Mouse (Mus musculus): ENCODE data around the gene Gm6034. TPM values are rescaled to one million over a fixed set of nuclear protein-coding genes. Genes with fewer than 3 reads are reported as not detected.
A peak's percentile ranks its signal among the peaks of the same experiment; 100 is the strongest.
"Not testable (repeated sequence)": the region's sequence is repeated elsewhere in the genome, so short reads cannot be mapped to it uniquely, and the experiment has no call there.

Gm6034 gene
- not detected for total RNA-seq (2021)
- not detected in 2 replicates for polyA plus RNA-seq (2012; rRNA removed)
- long read RNA-seq = 0 reads

DNA sequence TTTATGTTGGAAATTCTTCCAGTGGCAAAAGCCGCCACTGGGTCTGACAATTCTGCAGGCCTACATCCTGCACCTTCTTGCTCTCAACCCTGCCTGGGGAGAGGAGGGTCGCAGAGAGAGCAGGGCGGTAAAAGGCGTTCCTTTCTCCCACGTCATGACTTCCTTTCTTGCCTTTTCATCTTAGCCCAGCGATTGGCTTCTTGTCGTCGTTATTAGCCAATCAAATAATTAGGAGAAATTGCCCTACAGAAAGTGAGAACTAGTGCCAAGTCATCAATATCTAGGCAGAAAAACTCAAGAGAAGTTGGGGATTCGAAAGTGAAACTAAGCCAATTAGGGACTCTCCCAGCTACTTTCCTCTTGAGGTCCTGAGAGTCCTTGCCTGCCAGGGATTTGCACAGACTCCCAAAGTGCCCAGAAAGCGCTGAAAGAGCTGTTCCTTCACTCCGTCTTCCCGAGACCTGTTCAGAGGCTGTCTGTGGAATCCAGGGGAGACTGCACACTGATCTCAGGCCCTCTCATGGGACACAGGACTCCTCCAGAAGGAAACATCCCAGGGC is at the start of gene Gm6034, which contains the start of gene H2-T22:
TSS of gene Gm6034 (plus strand) at position 352 of the 560 bp plus-strand sequence.
TSS of gene H2-T22 (minus strand) at position 138 of the 560 bp plus-strand sequence.
- not testable (repeated sequence) for H3K27me3 ChIP-seq (ENCODE audit: control insufficient read depth, insufficient read depth, low read length); H3K79me2 ChIP-seq (replicated peaks; ENCODE audit: control insufficient read depth, insufficient read depth, low read length); H3K4me1 ChIP-seq (ENCODE audit: control insufficient read depth, insufficient read depth, low read length); H3K36me3 ChIP-seq (ENCODE audit: control insufficient read depth, insufficient read depth, low read length)
- intact Hi-C loops (cut with DNase I) = loop anchor here (10.0 kb wide), 1 partner anchor 218 kb away; the partner anchor contains the start of genes Flot1 and Ier3
- TF ChIP-seq POLR2A (IDR thresholded peaks at IDR 0.05; ENCODE audit: insufficient read depth, low read depth, low read length) = peak; percentile 97
- peak within 1 kb of the TSS; percentile 60 for H3K4me3 ChIP-seq
- H3K27ac ChIP-seq = peak within 1 kb of the TSS; percentile 85
- peak; percentile 77 to 84 for DNase-seq
- peak within 1 kb of the TSS; percentile 77 for H3K9ac ChIP-seq (ENCODE audit: low read depth, low read length)
- WGBS = 1% methylated on average over 12 of the region's 12 CpGs

DNA sequence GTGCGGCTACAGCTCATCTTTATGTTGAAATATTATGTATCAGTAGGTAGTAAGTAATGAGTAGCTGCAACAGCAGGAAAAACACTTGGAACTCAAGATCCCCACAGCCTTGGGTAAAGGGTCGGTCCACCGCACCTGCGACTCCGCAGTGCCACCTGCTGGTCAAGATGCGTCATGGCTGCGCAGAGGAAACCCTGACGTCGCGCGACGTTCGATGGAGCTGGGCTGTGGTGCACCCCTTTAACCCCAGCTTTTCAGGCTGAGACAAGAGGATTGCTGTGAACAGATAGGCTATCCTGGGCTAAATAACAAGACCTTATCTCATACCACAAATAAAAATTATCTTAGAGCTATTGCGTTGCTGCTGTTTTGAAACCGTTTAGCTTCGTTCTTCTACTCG is 49.1 kb upstream of the Gm6034 start:
- peak; percentile 81 to 85 for DNase-seq
- Histone ChIP-seq H3K27me3 (ENCODE audit: control insufficient read depth, insufficient read depth, low read length) (no peaks in the 10 kb centered on the region), H3K27ac (peak overlapping the region; percentile 72), H3K9ac (ENCODE audit: low read depth, low read length) (no peak overlapping the region), H3K36me3 (ENCODE audit: control insufficient read depth, insufficient read depth, low read length) (no peaks in the 10 kb centered on the region), H3K4me1 (ENCODE audit: control insufficient read depth, insufficient read depth, low read length) (peaks cover 4% of the 10 kb centered on the region), H3K4me3 (peak overlapping the region; percentile 64), H3K79me2 (replicated peaks; ENCODE audit: control insufficient read depth, insufficient read depth, low read length) (no peaks in the 10 kb centered on the region)
- WGBS = 2% methylated on average over 17 of the region's 17 CpGs
- intact Hi-C loops (cut with DNase I) = loop anchor here (1.0 to 5.0 kb wide), 2 partner anchors 56 to 166 kb away; no protein-coding TSS in a partner anchor
- TF ChIP-seq EP300 (IDR thresholded peaks at IDR 0.05; ENCODE audit: insufficient read depth, low read depth, low read length) = peak; percentile 92
- no peak for TF ChIP-seq POLR2A (IDR thresholded peaks at IDR 0.05; ENCODE audit: insufficient read depth, low read depth, low read length)
- TF ChIP-seq CTCF (IDR thresholded peaks at IDR 0.05) = no peak

DNA sequence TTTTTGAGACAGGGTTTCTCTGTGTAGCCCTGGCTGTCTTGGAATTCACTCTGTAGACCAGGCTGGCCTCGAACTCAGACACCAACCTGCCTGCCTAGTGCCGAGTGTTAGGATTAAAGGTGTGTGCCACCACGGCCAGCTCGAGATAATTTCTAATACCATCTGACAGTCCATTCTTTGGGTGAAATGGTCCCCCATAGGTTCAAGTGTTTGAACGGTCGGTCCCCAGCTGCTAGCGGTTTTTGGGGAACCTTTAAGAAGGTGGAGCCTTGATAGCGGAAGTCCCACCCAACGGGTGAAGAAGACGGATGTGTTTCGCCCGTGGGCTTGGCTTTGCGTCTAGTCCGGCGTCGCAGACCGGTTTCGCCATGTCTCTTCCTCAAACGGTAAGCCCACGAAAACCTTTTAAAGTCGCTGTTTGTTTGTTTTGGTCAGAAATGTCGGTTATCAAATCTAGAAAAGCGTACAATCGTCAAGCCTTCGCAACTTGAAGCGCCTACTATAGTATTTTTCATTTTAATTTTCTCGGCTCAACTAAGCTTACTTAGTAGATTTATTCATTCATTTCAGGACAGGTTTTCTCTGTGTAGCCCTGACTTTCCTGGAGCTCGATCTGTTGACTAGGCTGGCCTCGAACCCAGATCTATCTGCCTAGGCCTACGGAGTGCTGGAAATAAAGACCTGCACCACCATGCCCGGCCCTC is 48.4 kb upstream of the Gm6034 start:
- peak; percentile 84 to 88 for DNase-seq

DNA sequence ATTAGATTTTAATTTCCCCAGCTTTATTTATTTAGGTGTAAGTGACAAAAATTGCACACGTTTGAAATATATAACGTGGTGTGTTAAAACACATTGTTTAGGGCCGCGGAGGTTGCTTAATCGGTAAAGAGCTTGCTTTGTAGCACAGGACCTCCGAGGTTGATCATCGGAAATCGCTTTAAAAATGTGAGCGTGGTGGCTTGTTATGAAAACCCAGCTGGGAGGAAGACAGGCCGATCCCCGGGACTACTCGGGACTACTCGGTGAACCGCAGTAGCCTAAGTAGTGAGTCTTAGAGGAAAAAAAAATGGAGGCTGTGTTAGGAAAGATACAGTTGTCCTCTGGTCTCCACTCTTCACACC is 47.9 kb upstream of the Gm6034 start:
- DNase-seq = no peak
- H3K4me1 ChIP-seq (ENCODE audit: control insufficient read depth, insufficient read depth, low read length) = peaks cover 6% of the 10 kb centered on the region
- no peaks in the 10 kb centered on the region for H3K36me3 ChIP-seq (ENCODE audit: control insufficient read depth, insufficient read depth, low read length)
- no peaks in the 10 kb centered on the region for H3K79me2 ChIP-seq (replicated peaks; ENCODE audit: control insufficient read depth, insufficient read depth, low read length)
- intact Hi-C loops (cut with DNase I) = loop anchor here (5.0 kb wide), 1 partner anchor 168 kb away; no protein-coding TSS in a partner anchor
- WGBS = 3% methylated on average over 14 of the region's 14 CpGs
- peak overlapping the region; percentile 64 for H3K4me3 ChIP-seq
- no peaks in the 10 kb centered on the region for H3K27me3 ChIP-seq (ENCODE audit: control insufficient read depth, insufficient read depth, low read length)
- peak overlapping the region; percentile 53 for H3K9ac ChIP-seq (ENCODE audit: low read depth, low read length)
- peak overlapping the region; percentile 72 for H3K27ac ChIP-seq
- TF ChIP-seq CTCF (IDR thresholded peaks at IDR 0.05) (no peak), EP300 (IDR thresholded peaks at IDR 0.05; ENCODE audit: insufficient read depth, low read depth, low read length) (no peak), POLR2A (IDR thresholded peaks at IDR 0.05; ENCODE audit: insufficient read depth, low read depth, low read length) (no peak)

More for the DNA sequence above, 48.4 kb upstream of the Gm6034 start:
- H3K4me3 ChIP-seq = peak overlapping the region; percentile 64
- H3K27ac ChIP-seq = peak overlapping the region; percentile 72
- no peaks in the 10 kb centered on the region for H3K27me3 ChIP-seq (ENCODE audit: control insufficient read depth, insufficient read depth, low read length)
- H3K4me1 ChIP-seq (ENCODE audit: control insufficient read depth, insufficient read depth, low read length) = peaks cover 6% of the 10 kb centered on the region
- peak overlapping the region; percentile 61; the same call in 1 of the 2 replicates for H3K9ac ChIP-seq (ENCODE audit: low read depth, low read length)
- intact Hi-C loops (cut with DNase I) = loop anchor here (5.0 kb wide), 1 partner anchor 167 kb away; no protein-coding TSS in a partner anchor
- no peaks in the 10 kb centered on the region for H3K79me2 ChIP-seq (replicated peaks; ENCODE audit: control insufficient read depth, insufficient read depth, low read length)
- 2% methylated on average over 31 of the region's 31 CpGs for WGBS
- TF ChIP-seq POLR2A (IDR thresholded peaks at IDR 0.05; ENCODE audit: insufficient read depth, low read depth, low read length) (peak; percentile 96), EP300 (IDR thresholded peaks at IDR 0.05; ENCODE audit: insufficient read depth, low read depth, low read length) (peak; percentile 80), CTCF (IDR thresholded peaks at IDR 0.05) (no peak)
- no peaks in the 10 kb centered on the region for H3K36me3 ChIP-seq (ENCODE audit: control insufficient read depth, insufficient read depth, low read length)

DNA sequence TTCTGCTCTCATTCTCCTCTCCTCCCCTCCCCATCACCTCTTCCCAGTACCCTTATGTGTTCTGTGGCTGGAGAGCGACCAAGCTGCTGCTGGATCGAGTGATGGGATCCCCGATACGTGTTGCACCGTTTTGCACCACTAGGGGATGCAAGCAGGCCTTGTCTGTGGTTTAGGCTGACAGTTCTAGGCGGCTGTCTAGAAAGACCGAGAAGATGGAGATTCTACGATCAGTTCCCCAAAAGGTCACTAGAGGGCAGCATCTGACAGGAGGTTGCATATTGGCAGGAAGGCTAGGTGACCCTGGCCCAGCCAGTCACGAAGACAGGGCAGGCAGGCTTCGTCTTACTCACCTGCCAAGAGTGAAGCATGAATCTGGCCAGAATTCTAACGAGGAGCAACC is 45.8 kb upstream of the Gm6034 start:
- TF ChIP-seq POLR2A (IDR thresholded peaks at IDR 0.05; ENCODE audit: insufficient read depth, low read depth, low read length) (no peak), EP300 (IDR thresholded peaks at IDR 0.05; ENCODE audit: insufficient read depth, low read depth, low read length) (peak; percentile 100), CTCF (IDR thresholded peaks at IDR 0.05) (peak; percentile 89)
- Histone ChIP-seq H3K36me3 (ENCODE audit: control insufficient read depth, insufficient read depth, low read length) (no peaks in the 10 kb centered on the region), H3K27me3 (ENCODE audit: control insufficient read depth, insufficient read depth, low read length) (no peaks in the 10 kb centered on the region), H3K79me2 (replicated peaks; ENCODE audit: control insufficient read depth, insufficient read depth, low read length) (no peaks in the 10 kb centered on the region), H3K9ac (ENCODE audit: low read depth, low read length) (no peak overlapping the region), H3K4me1 (ENCODE audit: control insufficient read depth, insufficient read depth, low read length) (peaks cover 6% of the 10 kb centered on the region), H3K27ac (peak overlapping the region; percentile 15), H3K4me3 (peak overlapping the region; percentile 16; the same call in 1 of the 2 replicates)
- intact Hi-C loops (cut with DNase I) = loop anchor here (1.0 to 2.0 kb wide), 3 partner anchors 35 to 196 kb away; partner anchors contain the start of gene H2-T23
- WGBS = under 1% methylated on average over 11 of the region's 11 CpGs
- DNase-seq = peak; percentile 93 to 94
